Mouse (Mus musculus) hindbrain, embryonic 10.5 days (tissue): Measurements from ENCODE around the gene Cntrl. TPM values are rescaled to one million over a fixed set of nuclear protein-coding genes. Genes with fewer than 3 reads are reported as not detected.

Experiments
- DNase-seq: peaks from one replicate; pipeline ENCODE4 v3.0.0-alpha.2; 2017; ENCODE audit warnings: low spot score
- H3K27ac ChIP-seq: fragments of 300-500 bp; sonication (generic); 2 replicates; pipeline ENCODE4 v1.5.1; 2016; ENCODE audit warnings: mild to moderate bottlenecking, moderate library complexity
- H3K27me3 ChIP-seq: fragments of 300-500 bp; sonication (generic); 2 replicates; pipeline ENCODE4 v1.6.1; 2016; ENCODE audit warnings: mild to moderate bottlenecking; ENCODE audit not compliant: poor library complexity, insufficient read depth, severe bottlenecking
- H3K36me3 ChIP-seq: fragments of 300-500 bp; sonication (generic); 2 replicates; pipeline ENCODE4 v1.6.1; 2016; ENCODE audit warnings: mild to moderate bottlenecking, moderate library complexity
- H3K4me1 ChIP-seq: fragments of 300-500 bp; sonication (generic); replicated peaks from 2 replicates; pipeline ENCODE4 v1.6.1; 2016; ENCODE audit warnings: mild to moderate bottlenecking
- H3K4me3 ChIP-seq: fragments of 300-500 bp; sonication (generic); 2 replicates; pipeline ENCODE4 v1.5.1; 2016; ENCODE audit warnings: mild to moderate bottlenecking, moderate library complexity
- H3K9me3 ChIP-seq: fragments of 300-500 bp; sonication (generic); 2 replicates; pipeline ENCODE4 v1.6.1; 2016; ENCODE audit warnings: mild to moderate bottlenecking, moderate library complexity
- WGBS: fragments of 180-500 bp; shearing (Covaris S2); methylation state at CpG from one replicate; pipeline ENCODE4 v1.1.7; 2016; 5-methylcytosine and 5-hydroxymethylcytosine counted together
- polyA plus RNA-seq: library from polyadenylated mRNA; unstranded; fragments of >200 nt; fragmentation: Nextera tagmentation; extraction: Ambion mirVana; gene quantifications from 2 replicates; pipeline ENCODE4 v1.2.1, GENCODE M21; 2016

Cntrl gene
- polyA plus RNA-seq, 1 experiment from 2014 or later: 21.1 TPM

GRCm38 (mm10) chr2:35133891-35134290 lies 24.6 kb downstream of the Cntrl start:
- no peak for DNase-seq
- Histone ChIP-seq H3K36me3 (peaks cover 50% of the 10 kb centered on the region), H3K4me1 (peaks cover 19% of the 10 kb centered on the region), H3K4me3 (no peak overlapping the region), H3K27me3 (no peaks in the 10 kb centered on the region), H3K9me3 (no peaks in the 10 kb centered on the region), H3K27ac (no peak overlapping the region)
- WGBS: 90% methylated on average over 5 of the region's 5 CpGs

GRCm38 (mm10) chr2:35138576-35138975 lies 29.3 kb downstream of the Cntrl start:
- no peaks in the 10 kb centered on the region for H3K27me3 ChIP-seq
- WGBS: 96% methylated on average over 1 of the region's 1 CpGs
- DNase-seq: no peak
- no peaks in the 10 kb centered on the region for H3K4me1 ChIP-seq
- H3K4me3 ChIP-seq: no peak overlapping the region
- H3K9me3 ChIP-seq: no peaks in the 10 kb centered on the region
- H3K27ac ChIP-seq: no peak overlapping the region
- H3K36me3 ChIP-seq: peaks cover 90% of the 10 kb centered on the region

GRCm38 (mm10) chr2:35141673-35142072 lies 32.4 kb downstream of the Cntrl start:
- H3K36me3 ChIP-seq: peaks cover 100% of the 10 kb centered on the region

GRCm38 (mm10) chr2:35148806-35149205 lies 39.5 kb downstream of the Cntrl start:
- Histone ChIP-seq H3K4me3 (no peak overlapping the region), H3K4me1 (no peaks in the 10 kb centered on the region), H3K9me3 (no peaks in the 10 kb centered on the region), H3K36me3 (peaks cover 100% of the 10 kb centered on the region), H3K27me3 (no peaks in the 10 kb centered on the region), H3K27ac (no peak overlapping the region)
- DNase-seq: no peak
- WGBS: 93% methylated on average over 10 of the region's 10 CpGs

More at GRCm38 (mm10) chr2:35141673-35142072, 32.4 kb downstream of the Cntrl start:
- 95% methylated on average over 3 of the region's 3 CpGs for WGBS
- H3K27ac ChIP-seq: no peak overlapping the region
- no peak for DNase-seq
- no peak overlapping the region for H3K4me3 ChIP-seq
- no peaks in the 10 kb centered on the region for H3K9me3 ChIP-seq
- H3K27me3 ChIP-seq: no peaks in the 10 kb centered on the region
- no peaks in the 10 kb centered on the region for H3K4me1 ChIP-seq

- 94% methylated on average over 13 of the region's 13 CpGs for WGBS
- Histone ChIP-seq H3K27me3 (no peaks in the 10 kb centered on the region), H3K4me1 (no peaks in the 10 kb centered on the region), H3K4me3 (no peak overlapping the region), H3K36me3 (peaks cover 100% of the 10 kb centered on the region), H3K27ac (no peak overlapping the region), H3K9me3 (no peaks in the 10 kb centered on the region)
- no peak for DNase-seq
Observed at GRCm38 (mm10) chr2:35151303-35151882, 42.1 kb downstream of the Cntrl start.

GRCm38 (mm10) chr2:35153179-35153578 lies 43.9 kb downstream of the Cntrl start:
- H3K27me3 ChIP-seq: no peaks in the 10 kb centered on the region
- no peak for DNase-seq
- no peaks in the 10 kb centered on the region for H3K9me3 ChIP-seq
- H3K4me3 ChIP-seq: no peak overlapping the region
- H3K36me3 ChIP-seq: peaks cover 100% of the 10 kb centered on the region
- no peak overlapping the region for H3K27ac ChIP-seq
- 91% methylated on average over 6 of the region's 6 CpGs for WGBS
- no peaks in the 10 kb centered on the region for H3K4me1 ChIP-seq

GRCm38 (mm10) chr2:35153844-35154554 lies 44.7 kb downstream of the Cntrl start:
- WGBS: 88% methylated on average over 8 of the region's 8 CpGs
- no peak for DNase-seq
- H3K27me3 ChIP-seq: no peaks in the 10 kb centered on the region
- H3K9me3 ChIP-seq: no peaks in the 10 kb centered on the region
- H3K4me3 ChIP-seq: no peak overlapping the region
- peaks cover 100% of the 10 kb centered on the region for H3K36me3 ChIP-seq
- no peak overlapping the region for H3K27ac ChIP-seq
- H3K4me1 ChIP-seq: no peaks in the 10 kb centered on the region

- WGBS: 85% methylated on average over 2 of the region's 2 CpGs
- Histone ChIP-seq H3K9me3 (no peaks in the 10 kb centered on the region), H3K4me3 (no peak overlapping the region), H3K4me1 (no peaks in the 10 kb centered on the region), H3K27me3 (no peaks in the 10 kb centered on the region), H3K27ac (no peak overlapping the region), H3K36me3 (peaks cover 93% of the 10 kb centered on the region)
- no peak for DNase-seq
Observed at GRCm38 (mm10) chr2:35156985-35157384, 47.7 kb downstream of the Cntrl start.

- Histone ChIP-seq H3K36me3 (peaks cover 93% of the 10 kb centered on the region), H3K9me3 (no peaks in the 10 kb centered on the region), H3K4me3 (no peak overlapping the region), H3K27ac (no peak overlapping the region), H3K4me1 (no peaks in the 10 kb centered on the region), H3K27me3 (no peaks in the 10 kb centered on the region)
- no peak for DNase-seq
- 87% methylated on average over 7 of the region's 7 CpGs for WGBS
Observed at GRCm38 (mm10) chr2:35157836-35158235, 48.5 kb downstream of the Cntrl start.

- 87% methylated on average over 3 of the region's 3 CpGs for WGBS
- no peaks in the 10 kb centered on the region for H3K9me3 ChIP-seq
Observed at GRCm38 (mm10) chr2:35158358-35158757, 49.1 kb downstream of the Cntrl start.

GRCm38 (mm10) chr2:35160206-35160605 lies 50.9 kb downstream of the Cntrl start:
- no peaks in the 10 kb centered on the region for H3K9me3 ChIP-seq
- no peak for DNase-seq
- 61% methylated on average over 5 of the region's 5 CpGs for WGBS
- peaks cover 91% of the 10 kb centered on the region for H3K36me3 ChIP-seq
- no peaks in the 10 kb centered on the region for H3K4me1 ChIP-seq
- no peak overlapping the region for H3K4me3 ChIP-seq
- H3K27ac ChIP-seq: no peak overlapping the region
- no peaks in the 10 kb centered on the region for H3K27me3 ChIP-seq

More at GRCm38 (mm10) chr2:35158358-35158757, 49.1 kb downstream of the Cntrl start:
- Histone ChIP-seq H3K27ac (no peak overlapping the region), H3K4me3 (no peak overlapping the region), H3K4me1 (no peaks in the 10 kb centered on the region), H3K36me3 (peaks cover 93% of the 10 kb centered on the region), H3K27me3 (no peaks in the 10 kb centered on the region)
- DNase-seq: no peak

- Histone ChIP-seq H3K4me1 (no peaks in the 10 kb centered on the region), H3K27ac (no peak overlapping the region), H3K4me3 (no peak overlapping the region), H3K36me3 (peaks cover 91% of the 10 kb centered on the region), H3K9me3 (no peaks in the 10 kb centered on the region), H3K27me3 (no peaks in the 10 kb centered on the region)
- no peak for DNase-seq
- WGBS: 81% methylated on average over 4 of the region's 4 CpGs
Observed at GRCm38 (mm10) chr2:35161846-35162488, 52.7 kb downstream of the Cntrl start.

GRCm38 (mm10) chr2:35163396-35163795 lies 54.1 kb downstream of the Cntrl start:
- Histone ChIP-seq H3K27ac (no peak overlapping the region), H3K27me3 (no peaks in the 10 kb centered on the region), H3K9me3 (no peaks in the 10 kb centered on the region), H3K36me3 (peaks cover 91% of the 10 kb centered on the region), H3K4me1 (no peaks in the 10 kb centered on the region), H3K4me3 (no peak overlapping the region)
- WGBS: 91% methylated on average over 5 of the region's 5 CpGs
- no peak for DNase-seq
